Mouse (Mus musculus): ENCODE data around the gene Snx15.
A peak's percentile ranks its signal among the peaks of the same experiment; 100 is the strongest.

Gene Snx15

GRCm38 (mm10) chr19:6127760-6128341 is at the start of gene Snx15:
Snx15 (minus strand) TSS chr19:6128304.
- peak; percentile 99 for DNase-seq

GRCm38 (mm10) chr19:6174771-6175170 is 46.7 kb upstream of the Snx15 start:
- DNase-seq, result no peak

GRCm38 (mm10) chr19:6171215-6171614 is 43.1 kb upstream of the Snx15 start:
- DNase-seq, result no peak

GRCm38 (mm10) chr19:6166750-6167149 is 38.6 kb upstream of the Snx15 start:
- no peak for DNase-seq

- DNase-seq, result no peak
These were observed 35.9 kb upstream of the Snx15 start for GRCm38 (mm10) chr19:6163872-6164547.

DNA sequence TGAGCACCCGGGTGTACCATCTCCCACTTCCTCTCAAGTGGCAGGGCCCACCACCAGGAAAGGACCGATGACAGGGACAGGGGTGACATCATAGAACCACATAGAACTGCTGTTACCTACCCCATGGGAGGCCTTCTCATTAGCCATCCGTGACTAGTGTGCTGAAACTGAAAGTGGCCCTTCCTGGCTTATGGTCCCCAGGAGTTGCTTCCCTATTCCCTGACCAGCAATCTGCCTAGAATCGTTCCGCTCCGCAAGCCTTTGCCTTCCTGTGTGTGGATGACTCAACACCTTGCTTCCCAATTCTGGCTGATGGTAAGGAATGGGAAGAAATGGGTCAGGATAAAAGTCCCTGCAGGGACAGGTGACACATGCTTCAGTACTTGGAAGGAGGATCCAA is 29.1 kb upstream of the Snx15 start:
- DNase-seq, result no peak

DNA sequence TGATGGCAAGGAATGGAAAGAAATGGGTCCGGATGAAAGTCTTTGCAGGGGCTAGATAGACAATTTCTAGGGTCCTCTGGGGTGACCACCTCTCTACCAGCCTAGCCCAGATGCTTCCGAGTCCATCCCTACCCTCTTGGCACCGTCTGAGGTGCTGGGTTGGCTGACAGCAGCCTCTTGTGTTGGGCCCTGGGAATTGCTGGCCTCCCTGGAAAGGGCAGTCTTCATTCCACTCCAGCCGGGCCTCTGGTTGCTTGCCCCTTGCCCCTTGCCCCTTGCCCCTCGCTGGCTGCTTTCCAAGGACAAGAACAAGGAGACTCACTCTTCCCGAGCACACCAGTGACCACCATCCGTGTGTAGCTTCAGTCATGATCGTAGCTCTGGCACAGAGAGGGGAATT is 28.3 kb upstream of the Snx15 start:
- no peak for DNase-seq

- no peak for DNase-seq
These were observed 27.1 kb upstream of the Snx15 start for GRCm38 (mm10) chr19:6155174-6155573.

DNA sequence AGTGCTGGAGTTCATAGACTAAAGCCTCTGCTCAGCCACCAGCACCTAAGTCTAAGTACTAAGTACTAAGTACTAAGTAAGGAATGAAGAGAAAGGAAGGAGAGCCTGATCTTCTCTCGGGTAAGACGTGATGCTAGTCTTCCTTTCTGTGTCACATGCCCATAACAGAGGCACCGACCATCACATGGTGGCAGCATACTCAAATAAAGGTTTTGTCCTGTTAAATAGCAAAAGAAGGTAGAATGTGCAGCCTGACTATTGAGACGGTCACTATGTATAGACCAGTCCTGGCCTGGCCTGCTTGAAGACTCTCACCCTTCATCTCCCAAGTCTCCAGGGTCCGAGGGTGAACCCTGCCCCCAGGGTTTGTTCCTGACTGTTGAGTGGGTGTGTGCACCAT is 16.7 kb upstream of the Snx15 start:
- no peak for DNase-seq

- peak; percentile 87 for DNase-seq
These were observed 13.3 kb upstream of the Snx15 start, which contains the start of gene Arl2 for GRCm38 (mm10) chr19:6141394-6141749. Arl2 (minus strand) TSS chr19:6141548.

GRCm38 (mm10) chr19:6140678-6141393 is 12.7 kb upstream of the Snx15 start, which contains the start of gene Batf2:
Batf2 (plus strand) TSS chr19:6140983.
- peak; percentile 96 for DNase-seq

DNA sequence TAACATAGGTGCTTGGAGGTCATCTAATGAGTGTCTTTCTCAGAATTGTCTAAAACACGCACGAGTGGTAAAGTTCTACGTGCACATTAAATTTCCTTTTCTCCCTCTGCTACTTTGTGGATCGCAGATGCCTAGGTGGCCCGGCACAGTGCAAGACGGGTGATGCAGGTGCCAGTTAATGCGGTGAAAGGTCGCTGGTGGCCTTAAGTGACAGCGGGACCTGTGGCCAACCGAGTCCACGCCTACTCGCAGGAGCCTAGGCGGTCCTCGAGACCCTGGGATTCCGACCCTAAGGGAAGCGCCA is 12.2 kb upstream of the Snx15 start:
- no peak for DNase-seq

- no peak for DNase-seq
These were observed 11.6 kb upstream of the Snx15 start for GRCm38 (mm10) chr19:6139701-6140100.

DNA sequence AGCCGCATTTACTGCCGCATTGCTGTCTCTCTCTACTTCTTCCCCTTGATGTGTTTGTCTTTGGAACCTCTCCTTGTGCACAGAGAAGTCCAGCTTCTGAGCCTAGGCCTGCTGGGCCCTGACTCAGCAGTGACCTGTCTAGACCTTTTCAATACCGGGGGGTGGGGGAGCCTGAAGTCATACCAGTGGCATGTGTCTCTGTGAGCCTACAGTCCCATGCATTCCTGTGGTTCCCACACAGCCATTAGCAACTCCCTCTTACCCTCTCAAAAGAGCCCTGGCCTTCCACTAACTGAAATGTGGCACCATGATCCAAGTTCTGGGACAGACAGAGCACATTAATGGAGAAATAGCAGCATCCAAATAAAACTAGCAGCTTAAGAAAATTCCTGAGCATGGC is 8.3 kb upstream of the Snx15 start:
- no peak for DNase-seq

- DNase-seq, result peak; percentile 57
These were observed 5.1 kb upstream of the Snx15 start for GRCm38 (mm10) chr19:6133197-6133596.

DNA sequence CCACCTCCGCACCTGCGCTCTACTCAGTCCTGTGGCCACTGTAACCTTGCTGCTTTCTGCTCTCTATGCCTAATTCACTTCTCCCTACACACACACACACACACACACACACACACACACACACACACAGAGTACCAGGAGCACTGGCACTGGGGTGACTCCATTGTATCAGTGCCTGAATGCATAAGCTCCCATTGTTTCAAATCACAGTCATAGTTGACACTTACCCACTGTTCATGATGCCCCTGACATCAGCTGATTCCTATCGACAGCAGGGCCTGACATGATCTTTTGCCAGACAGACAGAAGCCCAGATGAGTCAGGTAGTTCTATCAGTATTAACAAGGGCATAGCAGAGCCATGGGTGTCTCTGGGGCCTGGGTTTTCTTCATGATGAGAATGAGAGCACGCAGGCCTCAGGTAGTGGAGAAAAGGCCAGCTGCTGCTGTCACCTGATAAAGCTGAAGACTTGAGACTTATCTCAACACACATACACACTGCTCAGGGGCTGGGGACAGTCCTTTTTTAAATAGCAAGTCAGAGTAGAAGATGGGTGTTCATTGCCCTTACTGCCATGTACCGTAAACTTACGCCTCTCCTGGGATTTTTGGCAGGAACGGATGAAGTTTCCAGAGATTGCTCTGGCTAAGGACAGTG is 4.2 kb upstream of the Snx15 start:
- DNase-seq, result peak; percentile 84

DNA sequence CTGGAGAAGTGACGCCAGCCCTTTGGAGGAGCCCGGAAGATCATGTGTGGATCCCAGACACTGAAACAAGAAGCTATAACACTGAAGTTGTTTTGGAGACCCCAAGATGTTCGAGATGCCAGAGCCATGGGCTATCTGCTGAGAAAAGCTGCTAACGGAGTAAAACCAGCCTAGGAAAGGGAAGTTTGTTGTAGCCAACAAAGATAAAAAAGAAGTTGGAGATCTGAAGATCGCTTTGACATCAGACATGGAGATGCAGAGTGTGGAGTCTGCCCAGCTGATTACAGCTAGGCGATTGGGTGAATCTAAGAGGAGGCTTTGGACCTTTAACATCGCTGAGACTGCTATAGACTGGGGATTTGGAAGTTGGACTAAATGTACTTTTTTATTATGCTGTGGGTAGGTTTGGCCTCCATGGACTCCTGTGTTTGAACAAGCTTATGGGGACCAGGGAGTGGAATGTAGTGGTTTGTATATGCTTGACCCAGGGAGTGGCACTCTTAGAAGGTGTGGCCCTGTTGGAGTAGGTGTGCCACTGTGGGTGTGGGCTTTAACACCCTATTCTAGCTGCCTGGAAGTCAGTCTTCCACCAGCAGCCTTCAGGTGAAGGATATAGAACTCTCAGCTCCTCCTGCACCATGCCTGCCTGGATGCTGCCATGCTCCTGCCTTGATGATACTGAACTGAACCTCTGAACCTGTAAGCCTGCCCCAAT is 2.5 kb upstream of the Snx15 start:
- peak; percentile 59 for DNase-seq

DNA sequence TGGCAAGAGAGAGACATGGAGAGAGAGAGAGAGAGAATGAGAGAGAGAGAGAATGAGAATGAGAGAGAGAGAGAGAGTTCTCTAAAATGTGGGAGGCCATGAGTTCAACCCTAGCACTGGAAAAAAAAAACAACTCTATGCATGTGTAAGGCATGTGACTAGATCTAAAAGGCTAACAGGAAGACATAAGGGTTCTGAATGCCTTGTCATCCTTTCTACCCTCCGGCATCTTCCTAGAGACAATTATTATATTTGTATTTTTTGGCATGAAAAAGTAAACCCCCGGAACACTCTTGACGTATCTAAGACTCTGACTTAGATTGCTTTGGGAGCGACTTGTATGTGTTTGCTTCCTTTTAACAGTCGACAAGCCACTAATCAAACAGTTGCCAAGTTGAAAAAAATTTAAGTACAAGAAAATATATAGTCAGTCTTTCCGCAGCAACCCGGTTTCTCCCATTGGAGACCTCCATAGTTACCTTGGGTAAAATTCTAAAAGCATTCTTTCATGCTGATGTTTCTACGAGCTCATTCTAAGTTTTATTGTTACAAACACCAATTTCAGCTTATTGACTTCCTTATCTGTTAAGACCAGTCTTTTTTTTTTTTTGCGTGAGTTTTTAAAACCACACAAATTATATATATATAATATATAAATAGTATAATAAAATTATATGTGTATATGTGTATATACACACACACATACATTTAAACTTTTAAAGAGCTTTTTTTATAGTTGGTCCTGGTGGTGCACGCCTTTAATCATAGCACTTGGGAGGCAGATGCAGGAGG is 1.1 kb downstream of the Snx15 start:
- no peak for DNase-seq

DNA sequence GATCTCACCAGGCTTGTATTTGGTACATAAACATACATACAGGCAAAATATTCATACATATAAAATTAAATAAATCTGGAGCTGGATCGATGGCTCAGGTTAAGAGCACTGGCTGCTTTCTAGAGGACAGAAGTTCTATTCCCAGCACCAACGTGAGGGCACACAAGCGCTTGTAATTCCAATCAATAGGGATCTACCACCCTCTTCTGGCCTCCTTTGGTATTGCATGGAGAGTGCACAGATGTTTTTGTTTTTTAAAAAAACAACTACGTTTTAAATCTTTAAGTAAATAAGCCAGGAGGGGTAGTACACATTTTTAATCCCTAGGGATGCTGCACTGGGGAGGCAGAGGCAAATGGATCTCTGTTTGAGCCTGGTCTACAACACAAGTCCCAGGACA is 1.8 kb downstream of the Snx15 start:
- peak; percentile 74 for DNase-seq

DNA sequence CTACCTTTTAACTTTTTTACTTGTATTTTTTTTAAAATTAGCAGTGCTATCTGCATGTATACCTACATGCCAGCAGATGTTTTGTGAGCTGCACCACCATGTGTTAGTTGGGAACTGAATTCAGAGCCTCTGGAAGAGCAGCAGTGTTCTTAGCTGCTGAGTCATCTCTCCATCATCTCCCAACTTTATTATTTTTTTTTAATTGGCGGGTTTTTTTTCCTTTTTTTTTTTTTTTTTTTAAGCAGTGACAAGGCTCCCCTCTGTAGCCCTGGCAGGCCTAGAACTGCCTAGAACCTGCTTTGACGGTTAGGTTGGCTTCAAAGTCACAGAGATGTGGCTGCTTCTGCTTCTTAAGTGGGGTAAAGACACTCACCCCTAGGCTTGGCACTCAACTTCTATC is 3.2 kb downstream of the Snx15 start:
- no peak for DNase-seq

- no peak for DNase-seq
These were observed 4.8 kb downstream of the Snx15 start for GRCm38 (mm10) chr19:6123330-6123729.

- DNase-seq, result peak; percentile 47
These were observed 6.3 kb downstream of the Snx15 start for GRCm38 (mm10) chr19:6121761-6122160.
